Mouse (Mus musculus): ENCODE data around the gene Rbmxl1. TPM values are rescaled to one million over a fixed set of nuclear protein-coding genes. Genes with fewer than 3 reads are reported as not detected.

Rbmxl1 gene
- polyA plus RNA-seq, 1 experiment from 2014 or later, result 198 TPM

DNA sequence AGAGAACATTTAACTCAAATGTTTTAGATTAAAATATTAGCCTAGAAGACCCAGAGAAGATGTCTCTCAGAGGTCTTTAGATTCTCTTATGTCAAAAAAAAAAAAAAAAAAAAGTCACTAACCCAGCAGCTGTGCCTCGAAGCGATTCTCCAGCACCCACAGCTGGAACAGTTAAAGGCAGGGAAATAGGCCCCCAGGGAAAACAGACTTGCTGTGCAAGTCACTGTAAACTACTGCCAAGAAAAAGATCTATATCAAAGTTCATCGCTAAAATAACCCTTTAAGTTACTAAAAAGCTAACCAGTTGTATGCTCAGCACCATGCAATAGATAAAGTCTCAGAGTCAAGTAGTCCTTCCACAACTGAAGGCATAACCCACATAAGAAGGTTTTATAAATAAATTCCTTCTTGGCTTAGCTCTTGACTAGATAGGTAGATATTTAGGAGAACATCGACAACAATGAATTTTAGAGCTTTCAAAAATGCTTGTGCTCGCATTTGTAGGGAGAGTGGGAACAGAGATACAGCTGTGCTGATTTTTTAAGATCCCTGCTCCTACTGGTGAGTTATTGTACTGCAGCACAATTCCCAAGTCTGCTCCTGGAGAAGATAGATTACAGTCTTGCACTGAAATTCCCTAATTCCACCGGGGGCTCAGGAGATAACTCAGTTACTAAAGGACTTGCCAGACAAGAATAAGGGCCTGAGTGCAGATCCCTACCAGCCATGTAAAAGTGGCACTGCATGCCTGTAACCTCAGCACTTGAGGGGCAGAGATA, 31.5 kb downstream of the Rbmxl1 start:
- 47% methylated on average over 6 of the region's 6 CpGs for WGBS
- H3K36me3 ChIP-seq, result no peaks in the 10 kb centered on the region
- H3K27me3 ChIP-seq, result no peaks in the 10 kb centered on the region
- H3K9ac ChIP-seq, result no peak overlapping the region
- H3K4me1 ChIP-seq (replicated peaks), result no peaks in the 10 kb centered on the region
- no peak for ATAC-seq (ENCODE audit: low read depth)
- H3K27ac ChIP-seq (replicated peaks), result no peak overlapping the region
- H3K9me3 ChIP-seq, result no peaks in the 10 kb centered on the region
- H3K4me3 ChIP-seq, result no peak overlapping the region
- H3K4me2 ChIP-seq, result no peak overlapping the region

DNA sequence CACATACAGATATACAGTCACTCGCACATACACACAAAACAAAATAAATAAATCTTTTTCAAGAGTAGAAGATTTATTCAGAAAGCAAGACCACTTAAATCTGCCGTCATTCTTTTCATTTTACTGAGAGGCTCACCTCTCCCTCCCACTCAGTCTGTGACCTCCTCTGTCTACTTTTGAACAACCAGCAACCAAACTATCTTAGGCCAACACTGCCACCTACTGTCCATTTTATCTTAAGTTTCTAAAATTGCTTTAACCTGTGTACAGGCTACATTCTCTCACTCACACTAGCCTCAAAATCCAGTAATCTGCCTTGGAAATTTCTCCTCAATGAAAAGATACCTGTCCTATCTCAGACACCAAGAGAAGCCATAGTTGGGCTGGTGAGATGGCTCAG, 40.8 kb downstream of the Rbmxl1 start:
- no peak for ATAC-seq (ENCODE audit: low read depth)
- no peaks in the 10 kb centered on the region for H3K27me3 ChIP-seq
- no peaks in the 10 kb centered on the region for H3K36me3 ChIP-seq
- no peaks in the 10 kb centered on the region for H3K9me3 ChIP-seq
- no peak overlapping the region for H3K9ac ChIP-seq
- no peak overlapping the region for H3K4me2 ChIP-seq
- no peak overlapping the region for H3K4me3 ChIP-seq
- H3K4me1 ChIP-seq (replicated peaks), result no peaks in the 10 kb centered on the region
- 92% methylated on average over 2 of the region's 2 CpGs for WGBS
- no peak overlapping the region for H3K27ac ChIP-seq (replicated peaks)

DNA sequence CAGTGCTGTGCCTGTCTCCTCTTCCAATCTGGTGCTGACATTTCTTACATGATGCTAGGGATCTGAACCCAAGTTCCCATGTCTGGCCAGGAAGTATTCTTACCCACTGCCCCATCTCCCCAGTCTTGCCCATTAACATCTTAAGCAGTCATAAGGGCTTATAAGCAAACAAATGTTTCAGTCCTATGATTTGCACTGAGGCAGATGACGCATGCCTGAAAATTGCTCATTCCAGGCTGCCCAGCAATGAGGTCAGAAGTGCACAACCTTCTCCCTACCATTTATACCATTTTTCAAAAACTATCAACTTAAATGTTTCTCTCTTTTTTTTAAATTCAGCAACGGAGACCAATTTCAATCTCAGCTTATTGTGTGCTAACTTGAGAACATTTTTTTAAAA, 44.8 kb downstream of the Rbmxl1 start:
- WGBS, result 87% methylated on average over 2 of the region's 2 CpGs
- no peak overlapping the region for H3K27ac ChIP-seq (replicated peaks)
- no peak for ATAC-seq (ENCODE audit: low read depth)
- H3K4me2 ChIP-seq, result no peak overlapping the region
- H3K4me3 ChIP-seq, result no peak overlapping the region
- no peaks in the 10 kb centered on the region for H3K27me3 ChIP-seq
- no peaks in the 10 kb centered on the region for H3K36me3 ChIP-seq
- no peaks in the 10 kb centered on the region for H3K9me3 ChIP-seq
- H3K9ac ChIP-seq, result no peak overlapping the region
- no peaks in the 10 kb centered on the region for H3K4me1 ChIP-seq (replicated peaks)

DNA sequence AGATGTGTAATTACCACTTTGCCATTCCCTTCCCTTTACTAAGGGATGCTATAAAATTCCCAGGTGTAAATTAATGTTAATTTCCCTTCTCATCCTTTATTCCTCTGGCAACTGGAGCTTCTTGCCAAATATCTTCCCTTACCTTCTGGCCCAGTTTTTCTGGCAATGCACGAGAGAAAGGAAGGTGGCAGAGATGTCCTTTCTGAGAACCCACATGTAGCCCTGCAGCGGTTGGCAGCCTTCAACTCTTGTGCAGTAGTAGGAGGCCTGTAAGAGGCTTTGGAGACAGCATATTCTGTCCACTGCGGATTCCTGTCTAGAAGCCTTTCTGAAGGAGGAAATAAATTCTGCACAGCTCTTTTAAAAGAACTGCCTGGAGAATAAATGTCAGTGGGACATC, 52.3 kb downstream of the Rbmxl1 start:
- Histone ChIP-seq H3K27ac (replicated peaks) (no peak overlapping the region), H3K9ac (no peak overlapping the region), H3K36me3 (no peaks in the 10 kb centered on the region), H3K4me3 (no peak overlapping the region), H3K9me3 (no peaks in the 10 kb centered on the region), H3K27me3 (no peaks in the 10 kb centered on the region), H3K4me1 (replicated peaks) (no peaks in the 10 kb centered on the region), H3K4me2 (no peak overlapping the region)
- 75% methylated on average over 3 of the region's 3 CpGs for WGBS
- no peak for ATAC-seq (ENCODE audit: low read depth)

Other genes with a start within 250 kb of the Rbmxl1 start
- gene Pou4f2, start 72.3 kb downstream of the Rbmxl1 start, polyA plus RNA-seq (2015; fragmentation: Nextera tagmentation; extraction: Ambion mirVana), result 5.1 and 6.8 TPM in 2 replicates
- gene Slc10a7, start 448 bp upstream of the Rbmxl1 start, polyA plus RNA-seq (2015; fragmentation: Nextera tagmentation; extraction: Ambion mirVana), result 10.8 and 12.8 TPM in 2 replicates